ENCODE assay signal across 29 mouse cellular contexts in the genomic region with DNA sequence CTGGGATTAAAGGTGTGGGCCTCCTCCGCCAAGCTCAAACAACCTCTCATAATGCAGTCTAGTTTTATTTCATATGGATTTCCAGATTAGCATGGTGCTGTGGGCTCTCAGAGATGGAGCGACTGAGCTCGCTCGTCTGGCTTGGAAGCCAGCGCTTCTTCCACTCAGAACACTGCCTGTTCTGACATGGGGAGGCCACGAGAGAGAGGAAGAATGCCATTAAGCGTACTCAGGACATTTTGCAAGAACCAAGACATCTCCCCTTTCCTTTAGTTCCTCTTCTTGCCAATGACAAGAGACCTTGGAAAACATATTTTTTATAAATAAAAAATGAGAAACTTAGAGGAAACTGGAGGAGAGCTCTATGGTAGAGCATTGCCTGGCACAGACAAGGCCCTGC. TPM values are rescaled to one million over a fixed set of nuclear protein-coding genes. Genes with fewer than 3 reads are reported as not detected.
DNase-seq lines count a peak whose midpoint lies in the region; ATAC-seq and TF ChIP-seq lines count a peak whose summit lies in the region.
"Had no signal": no experiment of that assay in that cellular context is flagged by ENCODE, and none has a peak within 500 bp of the region (broad histone marks: within the 10 kb centered on the region; RNA-seq: fewer than 3 reads in every experiment).

No protein-coding gene starts in this region.

- TF ChIP-seq CTCF in bone marrow macrophage, adult 2 months (IDR thresholded peaks at IDR 0.05; ENCODE audit: low read depth, low read length) = no peak

- peaks cover 31% of the 10 kb centered on the region for H3K4me1 ChIP-seq in liver, embryonic 15.5 days (replicated peaks)
- peaks cover 12% of the 10 kb centered on the region for H3K4me1 ChIP-seq in liver, embryonic 11.5 days (replicated peaks; ENCODE audit: control insufficient read depth, insufficient read depth, low read length)
- H3K4me1 ChIP-seq in bone marrow macrophage, adult 2 months (ENCODE audit: control insufficient read depth, insufficient read depth, low read length) = peaks cover 35% of the 10 kb centered on the region
- H3K4me1 ChIP-seq: embryonic facial prominence, embryonic 12.5 days had no signal

- H3K4me2 ChIP-seq in liver, embryonic 15.5 days = no peak overlapping the region
- H3K4me2 ChIP-seq in liver, embryonic 11.5 days = no peak overlapping the region
- H3K4me2 ChIP-seq: embryonic facial prominence, embryonic 12.5 days; forebrain, embryonic 12.5 days; hindbrain, embryonic 13.5 days had no signal

- ATAC-seq in liver, embryonic 15.5 days (ENCODE audit: insufficient read depth) = no peak
- no peak for ATAC-seq in liver, embryonic 11.5 days (replicated peaks; ENCODE audit: low FRiP score)
- peak; percentile 44; the same call in 1 of the 2 replicates for ATAC-seq in neutrophil, adult 5-6 weeks (ENCODE audit: extremely low read depth, insufficient number of reproducible peaks, low FRiP score, poor library complexity, severe bottlenecking)
- ATAC-seq: activated CD4-positive, CD25-positive, alpha-beta regulatory T cell, adult 4 months; forebrain, embryonic 16.5 days; hindbrain, postnatal 0 days; Patski had no signal

- peaks cover 59% of the 10 kb centered on the region for H3K79me2 ChIP-seq in macrophage (ENCODE audit: inconsistent target)

- peaks cover 55% of the 10 kb centered on the region for H3K36me3 ChIP-seq in liver, embryonic 15.5 days (replicated peaks)
- H3K36me3 ChIP-seq in liver, embryonic 11.5 days (ENCODE audit: control insufficient read depth, insufficient read depth, low read length) = peaks cover 17% of the 10 kb centered on the region
- peaks cover 34% of the 10 kb centered on the region for H3K36me3 ChIP-seq in macrophage (ENCODE audit: inconsistent target)

- no peak overlapping the region for H3K4me3 ChIP-seq in liver, embryonic 15.5 days (replicated peaks)
- no peak overlapping the region for H3K4me3 ChIP-seq in liver, embryonic 11.5 days (ENCODE audit: low read depth, low read length)
- H3K4me3 ChIP-seq in bone marrow macrophage, adult 2 months (ENCODE audit: insufficient read depth, low read length) = no peak overlapping the region
- no peak overlapping the region for H3K4me3 ChIP-seq in macrophage (ENCODE audit: inconsistent target)
- H3K4me3 ChIP-seq: embryonic facial prominence, embryonic 12.5 days; forebrain, embryonic 12.5 days; heart, embryonic 10.5 days; hindbrain, embryonic 13.5 days had no signal

- no peak for TF ChIP-seq POLR2A in bone marrow macrophage, adult 2 months (IDR thresholded peaks at IDR 0.05; ENCODE audit: borderline replicate concordance, low read depth, low read length)

- H3K9me3 ChIP-seq in liver, embryonic 15.5 days (replicated peaks) = no peaks in the 10 kb centered on the region
- H3K9me3 ChIP-seq in liver, embryonic 11.5 days (ENCODE audit: control insufficient read depth, low read length) = no peaks in the 10 kb centered on the region
- H3K9me3 ChIP-seq: embryonic facial prominence, embryonic 12.5 days; forebrain, embryonic 12.5 days; heart, embryonic 10.5 days; hindbrain, embryonic 13.5 days had no signal

- 80% methylated on average over 7 of the region's 7 CpGs for WGBS in liver, embryonic 15.5 days (ENCODE audit: insufficient replicate concordance)
- WGBS in liver, embryonic 11.5 days = 86% methylated on average over 7 of the region's 7 CpGs
- WGBS in macrophage (ENCODE audit: missing documents) = 37% methylated on average over 7 of the region's 7 CpGs

- H3K27me3 ChIP-seq in liver, embryonic 15.5 days = no peaks in the 10 kb centered on the region
- H3K27me3 ChIP-seq in liver, embryonic 11.5 days (replicated peaks; ENCODE audit: control insufficient read depth, insufficient read depth, low read length) = no peaks in the 10 kb centered on the region
- H3K27me3 ChIP-seq: CH12.LX; embryonic facial prominence, embryonic 12.5 days; forebrain, embryonic 12.5 days; hindbrain, embryonic 13.5 days; Patski had no signal

- H3K27ac ChIP-seq in liver, embryonic 15.5 days (replicated peaks) = 0 out of 2 replicates have a peak overlapping the region, but pooled peaks have one; percentile 33
- H3K27ac ChIP-seq in liver, embryonic 11.5 days (ENCODE audit: low read depth, low read length) = no peak overlapping the region
- H3K27ac ChIP-seq in bone marrow macrophage, adult 2 months (ENCODE audit: insufficient read depth, low read depth, low read length) = peak overlapping the region; percentile 69
- peak overlapping the region; percentile 43 for H3K27ac ChIP-seq in macrophage
- H3K27ac ChIP-seq: embryonic facial prominence, embryonic 12.5 days; forebrain, embryonic 12.5 days; heart, embryonic 10.5 days; hindbrain, embryonic 13.5 days; hindbrain, postnatal 0 days had no signal

- no peak for DNase-seq in liver, embryonic 11.5 days (ENCODE audit: low spot score)
- no peak for DNase-seq in gastrocnemius, postnatal 4 days (ENCODE audit: low spot score in 2 of 2)
- DNase-seq in testis, postnatal 14 days (ENCODE audit: low spot score) = no peak
- DNase-seq: adrenal gland, adult 2 months; adrenal gland, postnatal 25 days; cerebellum, adult 11 months; cerebellum, adult 8-10 months; cerebellum, postnatal 14 days; gastrocnemius, postnatal 10 days; heart, postnatal 10 days; heart, postnatal 4 days had no signal

- H3K9ac ChIP-seq in liver, embryonic 15.5 days = no peak overlapping the region
- no peak overlapping the region for H3K9ac ChIP-seq in liver, embryonic 11.5 days (ENCODE audit: low read depth, low read length)
- H3K9ac ChIP-seq: embryonic facial prominence, embryonic 12.5 days; forebrain, embryonic 12.5 days; hindbrain, embryonic 13.5 days had no signal

RNA-seq across cellular contexts. Expression of gene Mfsd14a, which starts 13.7 kb away (rescaled TPM):
- polyA plus RNA-seq in liver, embryonic 15.5 days (2015; fragmentation: Nextera tagmentation; extraction: Ambion mirVana) = 33.3 and 34.9 TPM in 2 replicates
- polyA plus RNA-seq in liver, embryonic 11.5 days (2014; fragmentation: Nextera tagmentation; extraction: Ambion mirVana) = 67.4 and 75.0 TPM in 2 replicates
- 53.9 and 59.8 TPM in 2 replicates for polyA plus RNA-seq in bone marrow macrophage, adult 2 months (2012; ENCODE audit: insufficient read depth, insufficient read length, missing spikeins)
- total RNA-seq in macrophage (2018; cell fraction: chromatin; rRNA removed) = 100 to 1,000 TPM in 2 of 26 experiments, 10 to 100 TPM in 24; 44.1 to 106 (median 79.4) TPM
- total RNA-seq in macrophage (2018; cell fraction: cytosol; rRNA removed) = 10 to 100 TPM; 38.9 to 55.1 (median 47.3) TPM
- total RNA-seq in macrophage (2018; cell fraction: nucleus; rRNA removed) = 10 to 100 TPM; 44.6 to 94.0 (median 66.0) TPM
- polyA plus RNA-seq in macrophage (2018) = 40.3 to 52.4 TPM (median 44.3 TPM) in 3 replicates
- total RNA-seq in neutrophil, adult 5-6 weeks (2017) = 83.7 and 85.7 TPM in 2 replicates
- total RNA-seq in gastrocnemius, postnatal 4 days (2021) = 10 to 100 TPM; 26.6 TPM

RNA-seq across cellular contexts. Expression of gene Gm43191, which starts 32.3 kb away (rescaled TPM):
- polyA plus RNA-seq in liver, embryonic 15.5 days (2015; fragmentation: Nextera tagmentation; extraction: Ambion mirVana) = not detected in 2 replicates
- 0.30 TPM in 1 of 2 replicates, not detected in the other for polyA plus RNA-seq in liver, embryonic 11.5 days (2014; fragmentation: Nextera tagmentation; extraction: Ambion mirVana)
- polyA plus RNA-seq in bone marrow macrophage, adult 2 months (2012; ENCODE audit: insufficient read depth, insufficient read length, missing spikeins) = not detected in 2 replicates
- 1 to 10 TPM in 1 of 26 experiments, not detected in 25; 5.5 TPM for total RNA-seq in macrophage (2018; cell fraction: chromatin; rRNA removed)
- total RNA-seq in macrophage (2018; cell fraction: cytosol; rRNA removed) = not detected
- not detected for total RNA-seq in macrophage (2018; cell fraction: nucleus; rRNA removed)
- not detected in 3 replicates for polyA plus RNA-seq in macrophage (2018)
- not detected in 2 replicates for total RNA-seq in neutrophil, adult 5-6 weeks (2017)
- total RNA-seq in gastrocnemius, postnatal 4 days (2021) = not detected
- total RNA-seq: adrenal gland, adult 2 months; CH12.LX; gastrocnemius, postnatal 10 days; hindbrain, postnatal 0 days had no signal
- polyA plus RNA-seq: activated CD4-positive, CD25-positive, alpha-beta regulatory T cell, adult 4 months; adrenal gland, adult 2 months; brain, embryonic 14.5 days; cortical plate, adult 2 months; embryonic facial prominence, embryonic 12.5 days; forebrain, embryonic 12.5 days; forebrain, embryonic 16.5 days; frontal cortex, adult 2 months; gonadal fat pad, adult 2 months; heart, embryonic 14.5 days; hindbrain, postnatal 0 days had no signal

RNA-seq across cellular contexts. Expression of gene Trmt13, which starts 34.4 kb away (rescaled TPM):
- polyA plus RNA-seq in liver, embryonic 15.5 days (2015; fragmentation: Nextera tagmentation; extraction: Ambion mirVana) = 7.3 and 8.2 TPM in 2 replicates
- 23.4 and 26.3 TPM in 2 replicates for polyA plus RNA-seq in liver, embryonic 11.5 days (2014; fragmentation: Nextera tagmentation; extraction: Ambion mirVana)
- 17.7 and 22.6 TPM in 2 replicates for polyA plus RNA-seq in bone marrow macrophage, adult 2 months (2012; ENCODE audit: insufficient read depth, insufficient read length, missing spikeins)
- 100 to 1,000 TPM in 1 of 26 experiments, 10 to 100 TPM in 25; 26.2 to 109 (median 66.4) TPM for total RNA-seq in macrophage (2018; cell fraction: chromatin; rRNA removed)
- 1 to 10 TPM; 2.6 to 9.1 (median 5.2) TPM for total RNA-seq in macrophage (2018; cell fraction: cytosol; rRNA removed)
- 10 to 100 TPM; 13.0 to 94.1 (median 35.1) TPM for total RNA-seq in macrophage (2018; cell fraction: nucleus; rRNA removed)
- 7.4 to 9.9 TPM (median 9.7 TPM) in 3 replicates for polyA plus RNA-seq in macrophage (2018)
- 48.3 and 55.2 TPM in 2 replicates for total RNA-seq in neutrophil, adult 5-6 weeks (2017)
- total RNA-seq in gastrocnemius, postnatal 4 days (2021) = 10 to 100 TPM; 11.2 to 13.0 TPM

RNA-seq across cellular contexts. Expression of gene Sass6, which starts 54.0 kb away (rescaled TPM):
- polyA plus RNA-seq in liver, embryonic 15.5 days (2015; fragmentation: Nextera tagmentation; extraction: Ambion mirVana) = 17.0 and 18.5 TPM in 2 replicates
- polyA plus RNA-seq in liver, embryonic 11.5 days (2014; fragmentation: Nextera tagmentation; extraction: Ambion mirVana) = 30.4 and 32.4 TPM in 2 replicates
- 19.9 and 25.8 TPM in 2 replicates for polyA plus RNA-seq in bone marrow macrophage, adult 2 months (2012; ENCODE audit: insufficient read depth, insufficient read length, missing spikeins)
- total RNA-seq in macrophage (2018; cell fraction: chromatin; rRNA removed) = 10 to 100 TPM in 21 of 26 experiments, 1 to 10 TPM in 5; 5.0 to 55.4 (median 24.9) TPM
- total RNA-seq in macrophage (2018; cell fraction: cytosol; rRNA removed) = 10 to 100 TPM in 11 of 26 experiments, 1 to 10 TPM in 15; 2.8 to 14.0 (median 7.4) TPM
- 10 to 100 TPM in 17 of 26 experiments, 1 to 10 TPM in 9; 5.5 to 30.4 (median 14.3) TPM for total RNA-seq in macrophage (2018; cell fraction: nucleus; rRNA removed)
- polyA plus RNA-seq in macrophage (2018) = 6.4 to 7.6 TPM (median 6.7 TPM) in 3 replicates
- total RNA-seq in neutrophil, adult 5-6 weeks (2017) = 19.8 and 23.4 TPM in 2 replicates
- total RNA-seq in gastrocnemius, postnatal 4 days (2021) = 1 to 10 TPM; 6.3 to 7.8 TPM
